Mouse (Mus musculus) E14TG2a.4 (cell line): Measurements from ENCODE around the gene Stat6.
"Not testable (repeated sequence)": the region's sequence is repeated elsewhere in the genome, so short reads cannot be mapped to it uniquely, and the experiment has no call there.

Experiments
- CTCF ChIP-seq: conservative IDR thresholded peaks from 2 replicates; pipeline ENCODE4 v1.5.1; 2014; ENCODE audit warnings: low read length
- NANOG ChIP-seq: IDR thresholded peaks from 2 replicates; pipeline ENCODE4 v1.6.1; 2014; ENCODE audit warnings: borderline replicate concordance, low read length, mixed read lengths
- POU5F1 ChIP-seq: IDR thresholded peaks from 2 replicates; pipeline ENCODE4 v1.6.1; 2014; ENCODE audit warnings: low read length, borderline replicate concordance

- TF ChIP-seq CTCF, NANOG, POU5F1: not testable (repeated sequence)
These were observed 14.8 kb downstream of the Stat6 start for GRCm38 (mm10) chr10:127657617-127658016.
